Mouse (Mus musculus) midbrain, postnatal 0 days (tissue): ENCODE data around the gene Lypd6. TPM values are rescaled to one million over a fixed set of nuclear protein-coding genes. Genes with fewer than 3 reads are reported as not detected.

ENCODE experiments used
- ATAC-seq: fragments of 200-750 bp; cut with Nextera tagmentation; 2 replicates; pipeline ENCODE4 v1.8.0; 2017; ENCODE audit warnings: moderate number of reproducible peaks, mild to moderate bottlenecking, moderate TSS enrichment, moderate library complexity; ENCODE audit not compliant: low FRiP score
- DNase-seq: peaks from one replicate; pipeline ENCODE4 v3.0.0-alpha.2; 2015; ENCODE audit warnings: low spot score
- H3K27ac ChIP-seq: fragments of 300-500 bp; sonication (generic); 2 replicates; pipeline ENCODE4 v1.5.1; 2014; ENCODE audit warnings: low read depth, mild to moderate bottlenecking, low read length, mixed read lengths
- H3K27me3 ChIP-seq: fragments of 300-500 bp; sonication (generic); 2 replicates; pipeline ENCODE4 v1.6.1; 2014; ENCODE audit warnings: low read length, control low read depth, mixed read lengths; ENCODE audit not compliant: insufficient read depth
- H3K36me3 ChIP-seq: fragments of 300-500 bp; sonication (generic); 2 replicates; pipeline ENCODE4 v1.6.1; 2014; ENCODE audit warnings: low read length, control low read depth, mixed read lengths; ENCODE audit not compliant: insufficient read depth
- H3K4me1 ChIP-seq: fragments of 300-500 bp; sonication (generic); 2 replicates; pipeline ENCODE4 v1.6.1; 2014; ENCODE audit warnings: mild to moderate bottlenecking, control low read depth, antibody characterized with exemption, low read length, mixed read lengths; ENCODE audit not compliant: insufficient read depth
- H3K4me2 ChIP-seq: fragments of 300-500 bp; sonication (generic); 2 replicates; pipeline ENCODE4 v1.6.1; 2014; ENCODE audit warnings: low read depth, mild to moderate bottlenecking, low read length, mixed read lengths; ENCODE audit not compliant: poor library complexity, severe bottlenecking
- H3K4me3 ChIP-seq: fragments of 300-500 bp; sonication (generic); 2 replicates; pipeline ENCODE4 v1.5.1; 2014; ENCODE audit warnings: low read depth, mild to moderate bottlenecking, low read length, moderate library complexity
- H3K9ac ChIP-seq: fragments of 300-500 bp; sonication (generic); replicated peaks from 2 replicates; pipeline ENCODE4 v1.6.1; 2014; ENCODE audit warnings: mild to moderate bottlenecking, low read length, moderate library complexity, mixed read lengths; ENCODE audit not compliant: poor library complexity, severe bottlenecking
- H3K9me3 ChIP-seq: fragments of 300-500 bp; sonication (generic); 2 replicates; pipeline ENCODE4 v1.6.1; 2016; ENCODE audit warnings: low read length, control low read depth
- CTCF ChIP-seq: IDR thresholded peaks from 2 replicates; pipeline ENCODE4 v1.5.1; 2016; ENCODE audit warnings: antibody characterized with exemption, mild to moderate bottlenecking
- WGBS: fragments of 180-500 bp; shearing (Covaris S2); extraction: QIAGEN DNeasy Blood & Tissue Kit; methylation state at CpG from one replicate; pipeline ENCODE4 v1.1.7; 2014; 5-methylcytosine and 5-hydroxymethylcytosine counted together
- polyA plus RNA-seq: library from polyadenylated mRNA; unstranded; fragments of >200 nt; fragmentation: Nextera tagmentation; extraction: Ambion mirVana; gene quantifications from 2 replicates; pipeline ENCODE4 v1.2.1, GENCODE M21; 2015
- total RNA-seq: library from RNA; depleted of rRNA; stranded (reverse); fragments of >200 nt; gene quantifications from 2 replicates; pipeline ENCODE4 v1.2.3, GENCODE M21; 2014

Lypd6 gene
- total and polyA plus RNA-seq, 2 experiments from 2014 or later = 20.4 to 29.5 TPM

GRCm38 (mm10) chr2:50179164-50179563 lies 112.9 kb downstream of the Lypd6 start:
- H3K4me3 ChIP-seq = no peak overlapping the region
- no peaks in the 10 kb centered on the region for H3K36me3 ChIP-seq
- no peak overlapping the region for H3K9ac ChIP-seq
- no peak overlapping the region for H3K4me2 ChIP-seq
- no peak for TF ChIP-seq CTCF
- H3K9me3 ChIP-seq = no peaks in the 10 kb centered on the region
- no peak overlapping the region for H3K27ac ChIP-seq
- no peak for ATAC-seq
- H3K4me1 ChIP-seq = no peaks in the 10 kb centered on the region
- H3K27me3 ChIP-seq = no peaks in the 10 kb centered on the region
- 80% methylated on average over 5 of the region's 5 CpGs for WGBS
- DNase-seq = no peak

DNA sequence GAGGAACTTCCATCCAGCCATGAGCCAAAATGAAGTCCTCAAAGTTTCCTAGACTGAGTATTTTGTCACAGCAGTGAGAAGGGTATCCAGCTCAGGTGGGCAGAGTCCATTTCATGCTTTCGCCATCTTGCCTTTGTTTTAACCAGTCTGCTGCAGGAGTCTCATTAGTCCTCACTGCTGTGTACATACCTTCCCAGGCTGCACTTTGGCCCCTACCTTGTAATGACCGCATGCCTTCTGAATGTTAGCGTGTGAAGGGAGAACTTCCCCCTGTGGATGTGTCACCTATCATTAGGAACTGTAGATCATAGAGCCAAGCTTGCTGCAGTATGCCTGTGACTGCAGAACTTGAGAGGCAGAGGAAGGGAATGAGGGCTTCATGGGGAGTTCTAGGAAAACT lies 114.2 kb downstream of the Lypd6 start:
- no peaks in the 10 kb centered on the region for H3K9me3 ChIP-seq
- no peak overlapping the region for H3K9ac ChIP-seq
- no peak overlapping the region for H3K27ac ChIP-seq
- 91% methylated on average over 3 of the region's 3 CpGs for WGBS
- no peak for TF ChIP-seq CTCF
- H3K4me3 ChIP-seq = no peak overlapping the region
- H3K4me1 ChIP-seq = no peaks in the 10 kb centered on the region
- DNase-seq (no peak), ATAC-seq (no peak)
- no peak overlapping the region for H3K4me2 ChIP-seq
- no peaks in the 10 kb centered on the region for H3K27me3 ChIP-seq
- no peaks in the 10 kb centered on the region for H3K36me3 ChIP-seq

GRCm38 (mm10) chr2:50181332-50181731 lies 115.1 kb downstream of the Lypd6 start:
- no peak overlapping the region for H3K4me2 ChIP-seq
- TF ChIP-seq CTCF = no peak
- WGBS = 79% methylated on average over 3 of the region's 3 CpGs
- H3K27ac ChIP-seq = no peak overlapping the region
- no peaks in the 10 kb centered on the region for H3K36me3 ChIP-seq
- no peaks in the 10 kb centered on the region for H3K4me1 ChIP-seq
- no peaks in the 10 kb centered on the region for H3K27me3 ChIP-seq
- DNase-seq (no peak), ATAC-seq (no peak)
- H3K9ac ChIP-seq = no peak overlapping the region
- no peak overlapping the region for H3K4me3 ChIP-seq
- H3K9me3 ChIP-seq = no peaks in the 10 kb centered on the region

DNA sequence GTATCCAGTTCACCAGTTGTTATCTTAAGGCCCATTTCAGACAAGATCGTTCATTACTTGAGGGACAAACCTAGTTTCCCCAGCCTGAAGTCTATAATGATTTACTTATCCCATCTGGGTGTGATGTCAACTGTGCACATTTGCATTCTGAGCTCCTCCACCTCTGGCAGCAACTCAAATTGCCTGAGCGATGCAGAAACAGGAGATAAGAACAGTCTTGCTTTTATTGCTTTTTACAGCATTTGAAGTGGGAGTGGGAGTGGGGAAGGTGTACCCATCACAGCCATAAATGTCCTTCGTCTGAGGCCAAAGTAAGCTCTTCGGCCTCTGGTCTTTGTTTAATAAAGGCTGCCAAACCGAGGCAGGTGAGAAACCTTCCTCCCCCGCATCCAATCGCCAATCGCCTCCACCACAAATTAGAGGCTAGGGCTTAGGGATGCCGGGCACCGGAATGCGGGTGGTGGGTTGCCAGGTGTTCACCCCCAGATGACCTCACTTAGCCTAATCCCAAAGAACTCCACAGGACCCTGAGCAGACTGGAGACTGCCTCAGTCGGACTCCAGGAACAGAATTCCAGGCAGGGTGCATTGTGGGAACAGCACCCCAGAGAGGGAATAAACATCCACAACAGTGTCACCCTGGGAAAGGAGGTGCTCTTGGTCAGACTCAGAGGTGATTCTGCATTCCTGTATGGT lies 120.6 kb downstream of the Lypd6 start:
- Histone ChIP-seq H3K4me1 (no peaks in the 10 kb centered on the region; the same call in 1 of the 2 replicates), H3K9ac (no peak overlapping the region), H3K4me2 (no peak overlapping the region), H3K27ac (no peak overlapping the region), H3K4me3 (no peak overlapping the region), H3K36me3 (no peaks in the 10 kb centered on the region), H3K9me3 (no peaks in the 10 kb centered on the region), H3K27me3 (no peaks in the 10 kb centered on the region)
- no peak for TF ChIP-seq CTCF
- ATAC-seq (no peak), DNase-seq (no peak)
- WGBS = 37% methylated on average over 12 of the region's 12 CpGs

DNA sequence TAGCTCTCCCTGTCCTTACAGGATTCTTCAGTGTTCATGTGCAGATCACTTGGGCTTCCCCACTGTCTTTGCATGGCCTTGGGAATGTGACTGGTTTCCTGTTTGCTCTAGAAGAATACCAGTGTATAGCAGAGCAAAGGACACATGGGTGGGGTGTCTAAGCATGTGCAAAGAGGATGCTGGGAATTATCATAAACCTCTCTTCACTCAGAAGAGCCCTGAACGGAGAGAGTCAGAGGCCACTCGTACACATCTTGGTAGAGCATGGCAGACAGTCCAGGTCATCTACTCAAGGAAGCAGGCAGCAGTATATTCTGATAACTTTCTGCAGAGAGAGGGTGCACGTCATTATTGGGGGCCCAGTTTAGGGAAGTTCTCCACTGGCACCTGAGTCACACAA lies 122.6 kb downstream of the Lypd6 start:
- Histone ChIP-seq H3K27ac (no peak overlapping the region), H3K36me3 (no peaks in the 10 kb centered on the region), H3K27me3 (no peaks in the 10 kb centered on the region), H3K4me1 (no peaks in the 10 kb centered on the region; the same call in 1 of the 2 replicates), H3K9me3 (no peaks in the 10 kb centered on the region), H3K4me2 (no peak overlapping the region), H3K9ac (no peak overlapping the region), H3K4me3 (no peak overlapping the region)
- ATAC-seq = no peak
- WGBS = 86% methylated on average over 3 of the region's 3 CpGs
- no peak for DNase-seq
- TF ChIP-seq CTCF = no peak

DNA sequence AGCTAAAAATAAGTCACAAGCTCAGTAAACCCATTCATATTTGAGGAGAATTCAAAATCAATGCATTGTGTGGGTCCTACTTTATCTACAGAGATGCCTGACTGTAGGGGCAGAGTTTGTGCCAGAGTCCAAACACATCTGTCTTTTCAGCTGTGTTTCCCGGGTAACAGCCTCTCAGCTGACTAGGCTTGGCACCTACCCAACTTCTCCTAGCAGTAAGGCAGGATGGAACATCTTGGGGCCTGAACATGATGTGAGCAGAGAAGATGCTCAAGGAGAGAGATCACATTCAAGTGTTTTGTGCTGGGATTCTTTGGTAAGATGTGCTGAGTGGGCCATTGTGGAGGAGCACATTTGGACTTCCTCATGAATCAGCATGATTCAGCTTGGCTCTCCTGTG lies 130.5 kb downstream of the Lypd6 start:
- ATAC-seq (no peak), DNase-seq (peak; percentile 54)
- Histone ChIP-seq H3K27me3 (no peaks in the 10 kb centered on the region), H3K9ac (no peak overlapping the region), H3K9me3 (no peaks in the 10 kb centered on the region), H3K4me2 (no peak overlapping the region), H3K36me3 (no peaks in the 10 kb centered on the region), H3K4me1 (no peaks in the 10 kb centered on the region), H3K27ac (no peak overlapping the region), H3K4me3 (no peak overlapping the region)
- WGBS = 50% methylated on average over 1 of the region's 1 CpGs
- TF ChIP-seq CTCF = no peak
